Mouse (Mus musculus): ENCODE data around the gene Hormad2.

- no peak for TF ChIP-seq GABPA (IDR thresholded peaks at IDR 0.05; ENCODE audit: low read depth, low read length)
- TF ChIP-seq EP300 (IDR thresholded peaks at IDR 0.05; ENCODE audit: low read depth in 1 of 2, low read length in 2 of 2): no peak
- TF ChIP-seq TCF12 (IDR thresholded peaks at IDR 0.05; ENCODE audit: low read depth, low read length): no peak
- TF ChIP-seq USF1 (IDR thresholded peaks at IDR 0.05; ENCODE audit: low read depth, low read length): no peak
- TF ChIP-seq HCFC1 (IDR thresholded peaks at IDR 0.05; ENCODE audit: low read depth, low read length): no peak
- no peak for TF ChIP-seq CTCF (IDR thresholded peaks at IDR 0.05 in 2 of 3, conservative IDR thresholded peaks at IDR 0.05 in 1 of 3; ENCODE audit: control insufficient read depth in 1 of 3, insufficient read depth in 1 of 3, low read depth in 2 of 3, low read length in 3 of 3, poor library complexity in 1 of 3, severe bottlenecking in 1 of 3)
- no peak for TF ChIP-seq POLR2A (IDR thresholded peaks at IDR 0.05; ENCODE audit: control insufficient read depth in 1 of 2, insufficient read depth in 1 of 2, low read depth in 1 of 2, low read length in 2 of 2, poor library complexity in 1 of 2)
- TF ChIP-seq ZMIZ1 (IDR thresholded peaks at IDR 0.05; ENCODE audit: low read depth, low read length): no peak
- TF ChIP-seq GATA1 (IDR thresholded peaks at IDR 0.05; ENCODE audit: low read depth, low read length): no peak
- TF ChIP-seq TAL1 (IDR thresholded peaks at IDR 0.05; ENCODE audit: low read length): no peak
- no peak for TF ChIP-seq ZNF384 (IDR thresholded peaks at IDR 0.05; ENCODE audit: low read depth, low read length)
These were observed 26.5 kb upstream of the Hormad2 start for GRCm38 (mm10) chr11:4467436-4467835.
